Mouse (Mus musculus): ENCODE data around the gene Wnk2.

GRCm38 (mm10) chr13:49195651-49196050 lies 47.8 kb upstream of the Wnk2 start:
- TF ChIP-seq CTCF (IDR thresholded peaks at IDR 0.05): no peak
- no peak for TF ChIP-seq EP300 (IDR thresholded peaks at IDR 0.05)

All from lung, postnatal 0 days (tissue).